Mouse (Mus musculus): ENCODE measurements around the gene Gm45711. TPM values are rescaled to one million over a fixed set of nuclear protein-coding genes. Genes with fewer than 3 reads are reported as not detected.
"Not testable (repeated sequence)": the region's sequence is repeated elsewhere in the genome, so short reads cannot be mapped to it uniquely, and the experiment has no call there.

The Gm45711 gene
- total and polyA plus RNA-seq, 2 experiments from 2014 or later, result not detected

DNA sequence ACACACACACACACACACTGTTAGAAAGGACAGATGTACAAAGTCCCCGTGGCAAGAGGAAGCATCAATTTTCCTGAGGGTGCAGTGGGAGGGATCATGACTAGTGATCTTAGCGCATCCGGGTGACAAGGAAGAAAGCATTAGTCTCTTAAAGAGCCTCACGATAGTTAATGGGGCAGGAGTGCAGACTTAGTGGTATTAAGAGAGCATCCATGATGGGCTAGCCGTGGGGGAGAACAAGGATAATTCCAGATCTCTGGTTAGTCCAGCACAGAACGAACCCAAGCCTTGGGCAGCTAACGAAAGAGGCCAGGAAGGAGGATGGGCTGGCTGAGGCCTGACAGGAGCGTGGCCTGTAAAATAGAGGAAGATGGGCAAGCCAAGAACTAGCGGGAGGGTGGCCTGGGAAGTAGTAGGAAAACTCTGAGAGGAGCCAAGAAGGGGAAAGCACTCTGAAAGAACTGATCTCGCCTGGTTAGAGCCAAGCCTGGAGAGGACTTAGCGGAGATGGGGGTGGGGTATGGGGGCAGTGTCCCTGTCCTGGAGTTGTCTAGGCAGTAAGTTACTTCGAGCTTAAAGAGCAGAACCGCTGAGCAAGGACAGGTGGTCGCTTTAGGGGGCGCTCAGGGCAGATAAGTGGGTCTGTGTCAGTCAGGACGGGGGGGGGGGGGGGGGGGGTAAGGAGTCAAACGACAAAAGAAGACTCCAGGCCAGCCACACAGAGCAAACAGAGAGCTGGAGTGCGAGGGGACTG is 29.5 kb upstream of the Gm45711 start, which contains the start of gene Cmtm3:
TSS of gene Cmtm3 (plus strand) at position 182 of the 754 bp plus-strand sequence.
- ATAC-seq, result peak; percentile 15; the same call in 1 of the 2 replicates
- H3K4me2 ChIP-seq (ENCODE audit: low read depth, low read length), result peak within 1 kb of the TSS; percentile 92
- H3K9ac ChIP-seq (replicated peaks; ENCODE audit: low read length), result peak within 1 kb of the TSS; percentile 70
- H3K36me3 ChIP-seq (ENCODE audit: insufficient read depth, low read length), result no peaks in the 10 kb centered on the region
- peak within 1 kb of the TSS; percentile 60 for H3K4me3 ChIP-seq (ENCODE audit: low read length)
- TF ChIP-seq CTCF (IDR thresholded peaks at IDR 0.05; ENCODE audit: low read depth), result no peak
- no peaks in the 10 kb centered on the region for H3K27me3 ChIP-seq (ENCODE audit: insufficient read depth, low read length)
- WGBS, result 14% methylated on average over 17 of the region's 18 CpGs
- H3K27ac ChIP-seq, result peak within 1 kb of the TSS; percentile 79; the same call in 1 of the 2 replicates
- no peaks in the 10 kb centered on the region for H3K4me1 ChIP-seq (ENCODE audit: insufficient read depth, low read length)
- DNase-seq (ENCODE audit: low spot score), result peak; percentile 56
- H3K9me3 ChIP-seq (ENCODE audit: low read length), result no peaks in the 10 kb centered on the region

DNA sequence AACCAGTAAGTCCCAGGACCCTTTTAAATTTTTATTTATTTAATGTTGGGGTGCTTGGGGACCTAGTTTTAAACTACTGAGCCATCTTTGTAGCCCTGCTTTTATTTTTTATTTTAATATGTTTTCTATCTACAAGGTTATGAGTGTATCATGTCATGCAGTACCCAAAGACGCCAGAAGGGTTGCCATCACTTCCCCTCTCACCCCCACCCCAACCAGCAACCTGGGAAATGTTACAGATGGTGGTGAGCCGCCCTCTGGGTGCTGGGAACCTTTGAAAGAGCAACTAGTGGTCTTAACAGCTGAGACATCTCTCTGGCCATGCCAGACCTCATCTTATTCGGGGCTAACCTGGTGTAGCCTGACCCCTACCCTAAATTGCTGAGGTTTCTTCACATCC is 28.0 kb upstream of the Gm45711 start:
- DNase-seq (ENCODE audit: low spot score) (no peak), ATAC-seq (no peak)
- H3K4me2 ChIP-seq (ENCODE audit: low read depth, low read length), result no peak overlapping the region
- no peak overlapping the region for H3K4me3 ChIP-seq (ENCODE audit: low read length)
- 58% methylated on average over 3 of the region's 3 CpGs for WGBS
- H3K9me3 ChIP-seq (ENCODE audit: low read length), result no peaks in the 10 kb centered on the region
- TF ChIP-seq CTCF (IDR thresholded peaks at IDR 0.05; ENCODE audit: low read depth), result peak; percentile 37
- no peak overlapping the region for H3K9ac ChIP-seq (replicated peaks; ENCODE audit: low read length)
- H3K36me3 ChIP-seq (ENCODE audit: insufficient read depth, low read length), result no peaks in the 10 kb centered on the region
- H3K27ac ChIP-seq, result no peak overlapping the region
- H3K4me1 ChIP-seq (ENCODE audit: insufficient read depth, low read length), result no peaks in the 10 kb centered on the region
- H3K27me3 ChIP-seq (ENCODE audit: insufficient read depth, low read length), result no peaks in the 10 kb centered on the region

DNA sequence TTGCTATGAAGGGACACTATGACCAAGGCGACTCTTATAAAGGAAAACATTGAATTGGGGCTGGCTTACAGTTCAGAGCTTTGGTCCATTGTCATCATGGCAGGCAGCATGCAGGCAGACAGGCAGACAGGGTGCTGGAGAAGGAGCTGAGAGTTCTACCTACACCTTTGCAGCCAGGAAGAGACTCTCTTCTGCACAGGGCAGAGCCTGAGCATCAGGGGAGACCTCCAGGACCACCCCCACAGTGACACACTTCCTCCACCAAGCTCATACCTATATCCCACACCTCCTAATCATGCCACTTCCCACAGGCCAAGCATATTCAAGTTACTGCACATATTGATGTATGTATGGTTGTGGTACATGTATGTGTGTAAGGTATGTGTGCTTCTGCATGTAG is 26.9 kb upstream of the Gm45711 start:
- no peak for TF ChIP-seq CTCF (IDR thresholded peaks at IDR 0.05; ENCODE audit: low read depth)
- H3K27ac ChIP-seq, result no peak overlapping the region
- ATAC-seq (no peak), DNase-seq (ENCODE audit: low spot score) (no peak)
- H3K4me3 ChIP-seq (ENCODE audit: low read length), result no peak overlapping the region
- no peaks in the 10 kb centered on the region for H3K9me3 ChIP-seq (ENCODE audit: low read length)
- no peak overlapping the region for H3K9ac ChIP-seq (replicated peaks; ENCODE audit: low read length)
- no peaks in the 10 kb centered on the region for H3K27me3 ChIP-seq (ENCODE audit: insufficient read depth, low read length)
- H3K36me3 ChIP-seq (ENCODE audit: insufficient read depth, low read length), result no peaks in the 10 kb centered on the region
- H3K4me2 ChIP-seq (ENCODE audit: low read depth, low read length), result no peak overlapping the region
- 88% methylated on average over 1 of the region's 1 CpGs for WGBS
- no peaks in the 10 kb centered on the region for H3K4me1 ChIP-seq (ENCODE audit: insufficient read depth, low read length)

DNA sequence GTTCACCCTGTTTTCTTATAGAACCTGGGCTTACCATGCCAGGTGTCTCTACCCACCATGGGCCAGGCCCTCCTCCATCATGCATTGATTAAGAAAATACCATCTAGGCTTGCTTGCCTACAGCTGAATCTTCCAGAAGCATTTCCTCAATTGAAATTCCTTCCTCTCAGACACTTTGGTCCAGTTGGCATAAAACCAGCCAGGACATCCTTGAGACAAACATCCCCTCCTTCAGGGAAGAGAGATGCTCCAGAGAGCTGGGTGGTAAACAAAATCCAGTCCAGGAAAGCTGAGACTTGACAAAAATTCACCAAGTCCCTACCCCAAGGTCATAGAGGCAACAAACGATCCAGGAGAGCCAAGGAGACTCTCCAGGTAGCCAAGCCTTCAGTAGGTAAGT is 24.3 kb upstream of the Gm45711 start:
- Histone ChIP-seq H3K27ac (no peak overlapping the region), H3K4me3 (ENCODE audit: low read length) (no peak overlapping the region), H3K9ac (replicated peaks; ENCODE audit: low read length) (no peak overlapping the region), H3K9me3 (ENCODE audit: low read length) (no peaks in the 10 kb centered on the region), H3K27me3 (ENCODE audit: insufficient read depth, low read length) (no peaks in the 10 kb centered on the region), H3K36me3 (ENCODE audit: insufficient read depth, low read length) (no peaks in the 10 kb centered on the region), H3K4me1 (ENCODE audit: insufficient read depth, low read length) (no peaks in the 10 kb centered on the region), H3K4me2 (ENCODE audit: low read depth, low read length) (no peak overlapping the region)
- DNase-seq (ENCODE audit: low spot score), result no peak
- 86% methylated on average over 1 of the region's 1 CpGs for WGBS
- no peak for TF ChIP-seq CTCF (IDR thresholded peaks at IDR 0.05; ENCODE audit: low read depth)
- ATAC-seq, result no peak

DNA sequence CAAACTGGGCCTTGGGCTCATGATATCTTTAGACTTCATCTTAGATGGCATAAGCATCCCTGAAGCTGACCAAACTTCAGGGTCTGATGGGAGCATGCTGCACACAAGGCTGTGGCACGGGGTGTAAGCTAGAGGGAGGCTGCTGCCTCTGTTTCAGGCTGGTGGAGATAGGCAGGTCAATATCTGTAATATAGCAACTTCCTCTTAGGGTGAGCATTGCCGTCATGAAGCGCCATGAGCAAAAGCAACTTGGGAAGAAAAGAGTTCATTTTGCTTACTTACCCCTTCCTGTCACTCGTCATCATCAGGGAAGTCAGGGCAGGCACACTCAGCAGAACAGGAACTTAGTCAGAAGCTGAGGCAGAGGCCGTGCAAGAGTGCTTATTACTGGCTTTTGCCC is 23.9 kb upstream of the Gm45711 start:
- ATAC-seq, result no peak
- DNase-seq (ENCODE audit: low spot score), result no peak
- no peak overlapping the region for H3K27ac ChIP-seq
- H3K9me3 ChIP-seq (ENCODE audit: low read length), result no peaks in the 10 kb centered on the region
- TF ChIP-seq CTCF (IDR thresholded peaks at IDR 0.05; ENCODE audit: low read depth), result no peak
- H3K4me2 ChIP-seq (ENCODE audit: low read depth, low read length), result no peak overlapping the region
- H3K4me1 ChIP-seq (ENCODE audit: insufficient read depth, low read length), result no peaks in the 10 kb centered on the region
- no peak overlapping the region for H3K4me3 ChIP-seq (ENCODE audit: low read length)
- no peaks in the 10 kb centered on the region for H3K27me3 ChIP-seq (ENCODE audit: insufficient read depth, low read length)
- WGBS, result 78% methylated on average over 5 of the region's 5 CpGs
- H3K9ac ChIP-seq (replicated peaks; ENCODE audit: low read length), result no peak overlapping the region
- H3K36me3 ChIP-seq (ENCODE audit: insufficient read depth, low read length), result no peaks in the 10 kb centered on the region

DNA sequence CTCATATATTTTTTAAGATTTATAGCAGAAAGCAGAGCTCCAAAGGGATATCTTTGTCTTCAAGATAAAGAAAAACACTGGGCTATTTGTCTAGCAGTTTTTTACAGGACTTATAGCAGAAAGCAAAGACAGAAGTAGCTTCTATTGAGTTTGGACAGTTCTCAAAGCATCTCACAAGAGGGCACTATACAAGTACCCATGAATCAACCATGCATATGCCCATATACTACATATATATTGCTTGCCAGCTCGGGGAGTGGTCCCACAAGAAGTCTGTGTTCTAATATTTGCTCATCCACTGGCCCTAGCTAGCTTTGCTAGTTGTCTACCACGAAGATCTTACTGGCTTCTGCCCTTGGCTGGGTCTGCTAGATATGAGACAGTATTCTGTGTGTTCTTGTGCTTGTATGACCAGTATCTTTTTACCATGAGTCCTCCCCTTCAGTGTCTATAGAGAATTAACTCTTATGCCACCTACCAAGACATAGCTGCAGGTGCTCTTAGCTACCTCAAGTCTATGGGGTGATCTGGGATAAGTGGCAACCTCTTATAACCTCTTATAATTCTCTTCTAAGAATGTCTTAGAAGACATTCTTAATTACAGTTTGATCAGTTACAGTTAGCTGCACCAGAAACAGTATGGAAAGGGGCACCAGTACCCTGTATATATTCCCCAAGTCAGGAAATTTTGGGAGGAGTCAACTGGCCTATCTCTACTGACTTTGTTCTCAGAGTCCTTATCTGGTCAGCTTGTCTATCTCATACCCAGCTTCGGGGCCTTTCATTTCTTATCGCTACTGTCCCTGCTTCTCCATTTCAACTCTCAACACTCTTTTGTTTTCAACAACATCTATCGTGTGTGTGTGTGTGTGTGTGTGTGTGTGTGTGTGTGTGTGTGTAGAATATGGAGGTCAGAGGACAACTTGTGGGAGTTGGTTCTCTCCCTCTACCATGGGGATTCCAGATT is 23.1 kb upstream of the Gm45711 start:
- Histone ChIP-seq H3K4me3 (ENCODE audit: low read length) (no peak overlapping the region), H3K4me1 (ENCODE audit: insufficient read depth, low read length) (no peaks in the 10 kb centered on the region), H3K27ac (no peak overlapping the region), H3K9me3 (ENCODE audit: low read length) (no peaks in the 10 kb centered on the region), H3K4me2 (ENCODE audit: low read depth, low read length) (no peak overlapping the region), H3K27me3 (ENCODE audit: insufficient read depth, low read length) (no peaks in the 10 kb centered on the region), H3K36me3 (ENCODE audit: insufficient read depth, low read length) (no peaks in the 10 kb centered on the region), H3K9ac (replicated peaks; ENCODE audit: low read length) (no peak overlapping the region)
- DNase-seq (ENCODE audit: low spot score), result no peak
- no peak for ATAC-seq
- no peak for TF ChIP-seq CTCF (IDR thresholded peaks at IDR 0.05; ENCODE audit: low read depth)
- 78% methylated on average over 5 of the region's 5 CpGs for WGBS

DNA sequence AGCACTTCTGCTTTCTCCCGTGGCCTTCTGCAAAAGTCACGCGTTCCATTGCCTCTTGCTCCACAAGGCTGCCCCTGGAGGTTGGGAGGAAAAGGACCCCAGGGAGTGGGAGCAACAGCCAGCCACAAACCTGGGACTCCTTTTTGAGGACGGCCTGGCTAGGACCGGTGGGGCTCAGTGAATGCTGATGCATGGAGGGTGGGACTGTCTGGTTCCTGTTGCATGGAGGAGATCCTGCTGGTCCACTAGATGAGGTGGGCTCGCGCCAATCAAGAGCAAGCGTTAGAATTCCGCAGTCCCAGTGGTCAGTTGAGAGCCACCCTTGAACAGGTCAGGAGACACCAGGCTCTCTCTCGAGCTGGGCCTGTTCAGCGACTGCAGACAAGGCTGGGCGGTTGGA is 12.0 kb upstream of the Gm45711 start, which contains the start of gene Cmtm2b:
TSS of gene Cmtm2b (plus strand) at position 301 of the 400 bp plus-strand sequence.
- H3K9me3 ChIP-seq (ENCODE audit: low read length); H3K27me3 ChIP-seq (ENCODE audit: insufficient read depth, low read length); DNase-seq (ENCODE audit: low spot score); H3K27ac ChIP-seq; ATAC-seq; H3K9ac ChIP-seq (replicated peaks; ENCODE audit: low read length); H3K4me3 ChIP-seq (ENCODE audit: low read length); H3K4me2 ChIP-seq (ENCODE audit: low read depth, low read length); H3K36me3 ChIP-seq (ENCODE audit: insufficient read depth, low read length); H3K4me1 ChIP-seq (ENCODE audit: insufficient read depth, low read length): not testable (repeated sequence)
- WGBS, result 94% methylated on average over 12 of the region's 12 CpGs

DNA sequence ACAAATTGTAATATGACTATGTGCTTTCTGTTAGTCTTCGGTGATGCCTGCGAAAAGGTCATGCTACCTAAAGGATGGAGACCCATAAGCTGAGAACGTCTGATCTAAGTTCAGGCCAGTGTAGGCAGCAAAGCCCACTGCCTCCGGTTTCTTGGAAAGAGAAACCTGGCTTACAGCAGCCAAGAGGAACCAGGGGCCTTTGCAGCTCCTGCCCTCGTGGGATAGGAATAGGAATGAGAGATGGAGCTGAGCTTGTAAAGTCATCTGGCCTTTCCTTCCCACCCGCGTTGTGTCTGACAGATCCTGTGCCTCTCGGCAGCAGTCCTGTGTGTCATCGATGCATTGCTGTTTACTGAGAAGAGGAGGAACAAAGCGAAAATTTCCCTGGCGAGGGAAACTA is 11.4 kb upstream of the Gm45711 start, which contains the start of gene Gm11020:
TSS of gene Gm11020 (plus strand) at position 301 of the 400 bp plus-strand sequence.
- WGBS, result 86% methylated on average over 9 of the region's 11 CpGs
- not testable (repeated sequence) for H3K9me3 ChIP-seq (ENCODE audit: low read length); H3K9ac ChIP-seq (replicated peaks; ENCODE audit: low read length); ATAC-seq; H3K4me1 ChIP-seq (ENCODE audit: insufficient read depth, low read length); H3K27me3 ChIP-seq (ENCODE audit: insufficient read depth, low read length); H3K36me3 ChIP-seq (ENCODE audit: insufficient read depth, low read length); H3K4me2 ChIP-seq (ENCODE audit: low read depth, low read length); H3K27ac ChIP-seq; H3K4me3 ChIP-seq (ENCODE audit: low read length); DNase-seq (ENCODE audit: low spot score)

Measured in hindbrain, postnatal 0 days (tissue).